Mouse (Mus musculus) T-helper 1 cell (primary cell): Measurements from ENCODE around the gene Prrg4.

Experiments
- in situ Hi-C: fragments of 300-600 bp; cut with MboI, MseI; formaldehyde crosslinking; loops from one replicate; pipeline ENCODE4 v1.15.1; 2025; ENCODE audit warnings: high pct_unique_total_duplicates

The Prrg4 gene

GRCm38 (mm10) chr2:104849276-104849990, at the start of gene Prrg4:
TSS of gene Prrg4 (minus strand) at chr2:104849876.
- in situ Hi-C loops: no loop called here

- in situ Hi-C loops: loop anchor here (10.0 kb wide), 1 partner anchor 347 kb away; no protein-coding TSS in a partner anchor
Measured at GRCm38 (mm10) chr2:104887882-104888566, 38.3 kb upstream of the Prrg4 start.

- in situ Hi-C loops: loop anchor here (10.0 kb wide), 1 partner anchor 347 kb away; no protein-coding TSS in a partner anchor
Measured at GRCm38 (mm10) chr2:104887331-104887730, 37.7 kb upstream of the Prrg4 start.

- in situ Hi-C loops: loop anchor here (10.0 kb wide), 1 partner anchor 349 kb away; no protein-coding TSS in a partner anchor
Measured at GRCm38 (mm10) chr2:104886109-104886508, 36.4 kb upstream of the Prrg4 start.

- in situ Hi-C loops: no loop called here
Measured at GRCm38 (mm10) chr2:104878794-104879193, 29.1 kb upstream of the Prrg4 start.

- in situ Hi-C loops: loop anchor here (25.0 kb wide), 1 partner anchor 1207 kb away; no protein-coding TSS in a partner anchor
Measured at GRCm38 (mm10) chr2:104869101-104869500, 19.4 kb upstream of the Prrg4 start.

GRCm38 (mm10) chr2:104867282-104867855, 17.7 kb upstream of the Prrg4 start, which contains the start of gene Ccdc73:
TSS of gene Ccdc73 (plus strand) at chr2:104867805.
- in situ Hi-C loops: loop anchor here (25.0 kb wide), 1 partner anchor 1205 kb away; no protein-coding TSS in a partner anchor

- in situ Hi-C loops: loop anchor here (25.0 kb wide), 1 partner anchor 1202 kb away; no protein-coding TSS in a partner anchor
Measured at GRCm38 (mm10) chr2:104864176-104864860, 14.6 kb upstream of the Prrg4 start.

- in situ Hi-C loops: loop anchor here (25.0 kb wide), 1 partner anchor 1198 kb away; no protein-coding TSS in a partner anchor
Measured at GRCm38 (mm10) chr2:104860426-104860825, 10.8 kb upstream of the Prrg4 start.

- in situ Hi-C loops: loop anchor here (25.0 kb wide), 1 partner anchor 1197 kb away; no protein-coding TSS in a partner anchor
Measured at GRCm38 (mm10) chr2:104859060-104859459, 9.4 kb upstream of the Prrg4 start.

- in situ Hi-C loops: loop anchor here (25.0 kb wide), 1 partner anchor 1196 kb away; no protein-coding TSS in a partner anchor
Measured at GRCm38 (mm10) chr2:104858083-104858482, 8.4 kb upstream of the Prrg4 start.

GRCm38 (mm10) chr2:104856218-104856617, 6.5 kb upstream of the Prrg4 start:
- in situ Hi-C loops: loop anchor here (25.0 kb wide), 1 partner anchor 1194 kb away; no protein-coding TSS in a partner anchor

- in situ Hi-C loops: loop anchor here (25.0 kb wide), 1 partner anchor 1193 kb away; no protein-coding TSS in a partner anchor
Measured at GRCm38 (mm10) chr2:104855732-104856131, 6.1 kb upstream of the Prrg4 start.

GRCm38 (mm10) chr2:104854836-104855235, 5.2 kb upstream of the Prrg4 start:
- in situ Hi-C loops: loop anchor here (25.0 kb wide), 1 partner anchor 1193 kb away; no protein-coding TSS in a partner anchor

GRCm38 (mm10) chr2:104852546-104852945, 2.9 kb upstream of the Prrg4 start:
- in situ Hi-C loops: loop anchor here (25.0 kb wide), 1 partner anchor 1190 kb away; no protein-coding TSS in a partner anchor

- in situ Hi-C loops: loop anchor here (25.0 kb wide), 1 partner anchor 1189 kb away; no protein-coding TSS in a partner anchor
Measured at GRCm38 (mm10) chr2:104851686-104852085, 2.0 kb upstream of the Prrg4 start.

- in situ Hi-C loops: loop anchor here (25.0 kb wide), 1 partner anchor 1188 kb away; no protein-coding TSS in a partner anchor
Measured at GRCm38 (mm10) chr2:104849991-104850359, 299 bp upstream of the Prrg4 start.

- in situ Hi-C loops: no loop called here
Measured at GRCm38 (mm10) chr2:104848235-104849161, 1.2 kb downstream of the Prrg4 start.

GRCm38 (mm10) chr2:104847645-104848044, 2.0 kb downstream of the Prrg4 start:
- in situ Hi-C loops: no loop called here
